Mouse (Mus musculus): ENCODE measurements around the gene Diras2. TPM values are rescaled to one million over a fixed set of nuclear protein-coding genes. Genes with fewer than 3 reads are reported as not detected.
"Not testable (repeated sequence)": the region's sequence is repeated elsewhere in the genome, so short reads cannot be mapped to it uniquely, and the experiment has no call there.

Gene Diras2
- polyA plus RNA-seq, 1 experiment from 2014 or later = 0.11 TPM

GRCm38 (mm10) chr13:52526249-52527035 is 4.6 kb downstream of the Diras2 start:
- WGBS = 75% methylated on average over 6 of the region's 6 CpGs

DNA sequence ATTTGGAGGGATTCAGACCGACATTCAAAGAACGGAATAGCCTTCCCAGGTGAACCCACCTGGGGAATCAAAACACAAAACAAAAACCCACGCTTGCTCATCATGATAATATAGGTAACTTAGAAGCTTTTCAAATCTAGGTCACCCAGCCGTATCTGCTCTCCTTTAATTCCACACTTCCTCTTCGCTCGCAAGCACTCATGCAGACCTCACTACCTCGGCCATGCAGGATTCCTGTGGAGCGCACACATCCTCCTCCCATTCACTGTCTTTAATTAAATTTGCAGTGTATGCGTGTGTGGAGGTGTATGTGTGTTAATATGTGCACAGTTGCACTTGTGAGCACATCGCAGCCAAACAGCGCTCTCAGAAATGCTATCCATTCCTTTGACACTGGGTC is 6.8 kb downstream of the Diras2 start:
- peaks cover 13% of the 10 kb centered on the region for H3K4me1 ChIP-seq
- DNase-seq (ENCODE audit: low spot score) = no peak
- no peaks in the 10 kb centered on the region for H3K36me3 ChIP-seq
- H3K27ac ChIP-seq = no peak overlapping the region
- H3K4me3 ChIP-seq = no peak overlapping the region
- H3K27me3 ChIP-seq (ENCODE audit: low read depth, poor library complexity, severe bottlenecking) = peaks cover 19% of the 10 kb centered on the region
- no peaks in the 10 kb centered on the region for H3K9me3 ChIP-seq (replicated peaks)
- WGBS = 91% methylated on average over 11 of the region's 11 CpGs

More at GRCm38 (mm10) chr13:52526249-52527035, 4.6 kb downstream of the Diras2 start:
- H3K27me3 ChIP-seq (ENCODE audit: low read depth, poor library complexity, severe bottlenecking) = peaks cover 40% of the 10 kb centered on the region
- H3K9me3 ChIP-seq (replicated peaks) = no peaks in the 10 kb centered on the region
- H3K36me3 ChIP-seq = no peaks in the 10 kb centered on the region
- H3K27ac ChIP-seq = no peak overlapping the region
- H3K4me3 ChIP-seq = no peak overlapping the region
- no peak for DNase-seq (ENCODE audit: low spot score)
- peaks cover 10% of the 10 kb centered on the region for H3K4me1 ChIP-seq

DNA sequence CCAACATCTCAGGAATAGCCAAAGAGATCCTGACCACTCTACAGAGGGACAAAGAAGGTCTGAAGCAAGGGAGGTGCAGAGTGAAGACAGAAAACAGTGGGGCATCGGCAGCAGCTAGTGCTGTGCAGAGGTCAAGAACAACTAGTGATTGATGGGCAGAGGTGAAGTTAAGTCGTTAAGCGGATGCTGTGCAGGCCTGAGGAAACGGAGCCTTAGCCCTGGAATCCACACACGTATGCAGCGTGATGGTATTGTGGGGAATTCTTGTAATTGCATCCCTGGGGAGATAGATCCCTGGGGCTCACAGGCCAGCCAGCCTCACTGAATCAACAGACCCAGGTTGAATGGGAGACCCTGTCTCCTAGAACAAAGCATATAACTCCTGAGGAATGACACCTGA is 9.9 kb downstream of the Diras2 start:
- DNase-seq (ENCODE audit: low spot score) = no peak
- Histone ChIP-seq H3K27me3 (ENCODE audit: low read depth, poor library complexity, severe bottlenecking) (no peaks in the 10 kb centered on the region), H3K36me3 (no peaks in the 10 kb centered on the region), H3K9me3 (replicated peaks) (no peaks in the 10 kb centered on the region), H3K4me1 (peaks cover 13% of the 10 kb centered on the region), H3K27ac (no peak overlapping the region), H3K4me3 (no peak overlapping the region)
- WGBS = 34% methylated on average over 6 of the region's 6 CpGs

DNA sequence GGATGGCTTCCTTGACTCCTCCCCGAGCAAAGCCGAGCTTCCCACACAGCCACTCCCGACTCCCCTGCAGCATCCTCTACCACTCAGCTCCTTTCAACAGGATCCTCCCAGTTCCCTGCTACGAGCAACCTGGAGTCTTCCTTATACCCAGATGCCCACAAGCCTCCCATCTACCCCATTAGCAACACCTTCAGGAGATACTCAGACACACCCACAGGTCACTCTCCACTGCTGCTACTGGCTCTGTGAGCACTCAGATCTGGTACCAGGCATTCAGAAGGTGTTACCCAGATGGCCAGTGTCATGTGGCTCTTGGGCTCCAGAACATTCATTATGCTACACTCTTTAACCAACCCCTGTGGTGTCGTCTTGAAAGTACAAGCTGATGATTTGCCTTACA is 11.7 kb downstream of the Diras2 start:
- no peak for DNase-seq (ENCODE audit: low spot score)
- no peaks in the 10 kb centered on the region for H3K27me3 ChIP-seq (ENCODE audit: low read depth, poor library complexity, severe bottlenecking)
- no peak overlapping the region for H3K27ac ChIP-seq
- no peak overlapping the region for H3K4me3 ChIP-seq
- no peaks in the 10 kb centered on the region for H3K9me3 ChIP-seq (replicated peaks)
- H3K4me1 ChIP-seq = peaks cover 13% of the 10 kb centered on the region
- H3K36me3 ChIP-seq = no peaks in the 10 kb centered on the region
- WGBS = 84% methylated on average over 5 of the region's 5 CpGs

- WGBS = 95% methylated on average over 4 of the region's 4 CpGs
- Histone ChIP-seq H3K9me3 (replicated peaks) (no peaks in the 10 kb centered on the region), H3K36me3 (no peaks in the 10 kb centered on the region), H3K4me1 (peaks cover 13% of the 10 kb centered on the region), H3K27me3 (ENCODE audit: low read depth, poor library complexity, severe bottlenecking) (no peaks in the 10 kb centered on the region), H3K27ac (no peak overlapping the region), H3K4me3 (no peak overlapping the region)
- no peak for DNase-seq (ENCODE audit: low spot score)
Measured at GRCm38 (mm10) chr13:52518377-52518776, 12.7 kb downstream of the Diras2 start.

- WGBS = 89% methylated on average over 5 of the region's 5 CpGs
Measured at GRCm38 (mm10) chr13:52517021-52517420, 14.1 kb downstream of the Diras2 start.

GRCm38 (mm10) chr13:52516561-52516960 is 14.5 kb downstream of the Diras2 start:
- no peak for DNase-seq (ENCODE audit: low spot score)
- Histone ChIP-seq H3K27ac (no peak overlapping the region), H3K27me3 (ENCODE audit: low read depth, poor library complexity, severe bottlenecking) (no peaks in the 10 kb centered on the region), H3K9me3 (replicated peaks) (no peaks in the 10 kb centered on the region), H3K36me3 (no peaks in the 10 kb centered on the region), H3K4me3 (no peak overlapping the region), H3K4me1 (peaks cover 12% of the 10 kb centered on the region)
- WGBS = 90% methylated on average over 4 of the region's 4 CpGs

More at GRCm38 (mm10) chr13:52517021-52517420, 14.1 kb downstream of the Diras2 start:
- DNase-seq (ENCODE audit: low spot score) = no peak
- H3K27ac ChIP-seq = no peak overlapping the region
- H3K4me3 ChIP-seq = no peak overlapping the region
- H3K9me3 ChIP-seq (replicated peaks) = no peaks in the 10 kb centered on the region
- peaks cover 13% of the 10 kb centered on the region for H3K4me1 ChIP-seq
- H3K36me3 ChIP-seq = no peaks in the 10 kb centered on the region
- H3K27me3 ChIP-seq (ENCODE audit: low read depth, poor library complexity, severe bottlenecking) = no peaks in the 10 kb centered on the region

DNA sequence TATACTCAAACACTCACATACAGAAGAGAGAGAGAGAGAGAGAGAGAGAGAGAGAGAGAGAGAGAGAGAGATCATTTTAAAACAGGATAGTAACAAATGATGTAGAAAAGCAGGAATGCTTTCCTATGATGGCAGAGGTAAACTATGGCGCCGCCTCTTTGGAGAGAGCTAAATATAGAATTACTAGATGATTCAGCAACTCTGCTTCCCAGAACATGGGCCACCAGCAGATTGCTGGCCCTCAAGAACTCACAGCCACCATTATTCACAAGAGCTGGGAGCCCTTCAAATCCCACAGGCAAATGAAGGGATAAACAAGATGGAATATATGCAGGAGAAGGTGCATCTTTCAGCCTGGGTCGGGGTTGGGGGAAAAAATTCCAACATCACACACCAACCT is 15.0 kb downstream of the Diras2 start:
- WGBS = 91% methylated on average over 3 of the region's 3 CpGs
- H3K27ac ChIP-seq = no peak overlapping the region
- H3K36me3 ChIP-seq = no peaks in the 10 kb centered on the region
- H3K4me3 ChIP-seq = no peak overlapping the region
- peaks cover 7% of the 10 kb centered on the region for H3K4me1 ChIP-seq
- no peaks in the 10 kb centered on the region for H3K9me3 ChIP-seq (replicated peaks)
- no peaks in the 10 kb centered on the region for H3K27me3 ChIP-seq (ENCODE audit: low read depth, poor library complexity, severe bottlenecking)
- DNase-seq (ENCODE audit: low spot score) = no peak

DNA sequence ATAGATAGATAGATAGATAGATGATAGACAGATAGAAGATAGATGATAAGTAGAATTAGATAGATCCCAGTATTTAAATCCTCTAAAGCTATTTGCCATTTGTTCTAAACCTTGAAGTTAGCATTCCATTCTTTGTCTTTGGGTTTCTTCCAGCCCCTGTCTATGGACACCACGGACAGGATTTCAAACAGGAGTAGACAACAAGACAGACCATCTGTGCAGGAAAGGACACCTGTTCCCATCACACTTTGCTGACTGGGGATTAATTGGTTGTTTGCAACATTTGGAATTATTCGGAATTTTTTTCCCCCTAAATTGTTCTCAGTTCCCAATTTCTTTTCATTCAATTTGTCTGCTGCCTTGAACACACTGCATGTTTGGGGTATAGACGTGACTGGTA is 17.5 kb downstream of the Diras2 start:
- Histone ChIP-seq H3K27me3 (ENCODE audit: low read depth, poor library complexity, severe bottlenecking) (no peaks in the 10 kb centered on the region), H3K36me3 (no peaks in the 10 kb centered on the region), H3K4me1 (no peaks in the 10 kb centered on the region), H3K9me3 (replicated peaks) (no peaks in the 10 kb centered on the region), H3K4me3 (no peak overlapping the region), H3K27ac (no peak overlapping the region)
- no peak for DNase-seq (ENCODE audit: low spot score)
- WGBS = 86% methylated on average over 3 of the region's 3 CpGs

DNA sequence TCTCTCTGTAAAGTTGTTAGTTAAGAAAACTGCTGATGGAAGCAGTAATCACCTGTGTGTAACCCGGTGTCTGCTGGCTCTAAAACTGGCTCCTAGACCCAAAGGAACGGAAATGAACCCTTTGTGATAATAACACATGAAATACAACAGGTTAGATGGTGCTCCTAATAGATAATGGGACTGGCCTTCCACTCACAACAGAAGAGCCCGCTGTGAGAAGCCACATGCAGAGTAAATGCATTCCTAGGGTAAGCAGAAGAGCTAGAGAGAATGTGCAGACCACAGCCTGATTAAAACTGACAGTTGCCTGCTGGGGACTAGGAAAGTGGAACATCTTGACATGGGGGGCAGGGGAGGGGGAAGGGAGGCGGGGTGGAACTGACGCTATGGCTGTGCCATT is 18.7 kb downstream of the Diras2 start:
- WGBS = 75% methylated on average over 5 of the region's 5 CpGs
- H3K27me3 ChIP-seq (ENCODE audit: low read depth, poor library complexity, severe bottlenecking) = no peaks in the 10 kb centered on the region
- H3K27ac ChIP-seq = no peak overlapping the region
- no peak for DNase-seq (ENCODE audit: low spot score)
- H3K36me3 ChIP-seq = no peaks in the 10 kb centered on the region
- H3K4me3 ChIP-seq = no peak overlapping the region
- H3K9me3 ChIP-seq (replicated peaks) = no peaks in the 10 kb centered on the region
- H3K4me1 ChIP-seq = no peaks in the 10 kb centered on the region

- no peak for DNase-seq (ENCODE audit: low spot score)
- Histone ChIP-seq H3K9me3 (replicated peaks) (no peaks in the 10 kb centered on the region), H3K36me3 (no peaks in the 10 kb centered on the region), H3K4me3 (no peak overlapping the region), H3K27ac (no peak overlapping the region), H3K4me1 (no peaks in the 10 kb centered on the region), H3K27me3 (ENCODE audit: low read depth, poor library complexity, severe bottlenecking) (no peaks in the 10 kb centered on the region)
- 92% methylated on average over 4 of the region's 4 CpGs for WGBS
Measured at GRCm38 (mm10) chr13:52510172-52510880, 20.8 kb downstream of the Diras2 start.

DNA sequence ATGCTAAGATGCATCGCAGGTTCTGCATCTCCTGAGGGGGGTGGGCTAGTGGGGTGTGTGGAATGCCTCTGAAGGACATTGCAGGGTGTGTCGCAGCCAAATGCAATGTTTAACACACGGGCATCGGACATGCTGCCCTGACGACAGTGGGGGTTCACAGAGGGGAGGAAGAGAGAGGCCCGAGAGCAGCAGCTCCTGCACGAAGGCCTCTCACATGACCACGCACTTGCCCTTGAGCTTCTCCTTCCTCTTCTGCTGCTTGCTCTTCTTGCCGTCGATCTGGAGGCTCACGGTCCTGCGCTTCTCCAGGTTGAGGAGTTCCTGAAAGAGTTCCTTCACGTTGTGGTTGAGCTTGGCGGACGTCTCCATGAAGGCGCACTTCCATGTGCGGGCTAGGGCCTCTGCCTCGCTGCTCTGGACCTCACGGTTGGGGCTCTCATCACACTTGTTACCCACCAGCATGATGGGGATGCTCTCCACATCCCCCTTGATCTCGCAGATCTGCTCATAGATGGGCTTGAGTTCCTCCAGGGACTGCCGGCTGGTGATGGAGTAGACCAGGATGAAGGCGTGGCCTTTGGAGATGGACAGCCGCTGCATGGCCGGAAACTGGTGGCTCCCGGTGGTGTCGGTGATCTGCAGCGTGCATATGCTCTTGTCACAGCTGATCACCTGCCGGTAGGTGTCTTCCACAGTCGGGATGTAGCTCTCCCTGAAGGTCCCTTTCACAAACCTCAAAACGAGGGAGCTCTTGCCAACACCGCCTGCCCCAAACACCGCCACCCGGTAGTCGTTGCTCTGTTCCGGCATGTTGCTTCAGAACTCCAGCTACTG is 23.4 kb downstream of the Diras2 start:
- Histone ChIP-seq H3K27me3 (ENCODE audit: low read depth, poor library complexity, severe bottlenecking) (no peaks in the 10 kb centered on the region), H3K4me3 (no peak overlapping the region), H3K36me3 (no peaks in the 10 kb centered on the region), H3K27ac (no peak overlapping the region), H3K9me3 (replicated peaks) (no peaks in the 10 kb centered on the region), H3K4me1 (peaks cover 7% of the 10 kb centered on the region)
- no peak for DNase-seq (ENCODE audit: low spot score)
- 90% methylated on average over 35 of the region's 35 CpGs for WGBS

DNA sequence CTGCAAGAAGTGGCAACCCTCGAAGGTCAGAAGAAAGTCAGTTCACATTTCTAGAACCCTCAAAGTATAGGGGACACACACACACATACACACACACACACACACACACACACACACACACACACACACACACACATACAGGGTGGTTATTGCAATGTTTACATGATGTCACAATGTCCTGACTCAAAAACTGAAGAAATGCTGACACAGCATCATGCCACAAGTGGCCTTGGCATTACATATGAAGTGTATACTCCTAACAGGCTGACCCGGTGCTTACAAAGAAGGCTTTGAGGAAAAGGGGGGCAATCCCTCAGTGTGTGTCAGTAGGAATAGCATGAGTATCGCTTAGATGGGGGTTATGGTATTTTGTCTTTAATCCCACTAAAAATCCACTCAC is 24.3 kb downstream of the Diras2 start:
- not testable (repeated sequence) for H3K27me3 ChIP-seq (ENCODE audit: low read depth, poor library complexity, severe bottlenecking); H3K9me3 ChIP-seq (replicated peaks); H3K27ac ChIP-seq; H3K4me1 ChIP-seq; H3K36me3 ChIP-seq; H3K4me3 ChIP-seq; DNase-seq (ENCODE audit: low spot score)
- 91% methylated on average over 3 of the region's 3 CpGs for WGBS

Data from limb, embryonic 10.5 days (tissue).